Mouse (Mus musculus) bone marrow, adult 2 months (tissue): Measurements from ENCODE around the gene Nt5c1a.

ENCODE experiments used
- CTCF ChIP-seq: fragments of 200-500 bp; IDR thresholded peaks from 2 replicates; pipeline ENCODE4 v1.5.1; 2011; ENCODE audit warnings: low read length, control low read depth; ENCODE audit not compliant: control insufficient read depth, insufficient read depth
- POLR2A ChIP-seq: fragments of 200-500 bp; IDR thresholded peaks from 2 replicates; pipeline ENCODE4 v1.6.1; 2011; ENCODE audit warnings: low read depth, mild to moderate bottlenecking, control low read depth, low read length, borderline replicate concordance; ENCODE audit not compliant: control insufficient read depth

- TF ChIP-seq CTCF: no peak
- TF ChIP-seq POLR2A: no peak
These were observed 11.0 kb downstream of the Nt5c1a start for GRCm38 (mm10) chr4:123212330-123212729.
